Mouse (Mus musculus): ENCODE measurements at regions not wholly inside any gene's neighbourhood (a gene's known extent, or its start where the extent isn't known, plus 50 kb on each side); places are given as distances from the start of the nearest gene placed in this dataset.

GRCm38 (mm10) chr9:31563541-31563940 lies 99.3 kb upstream of the Tmem45b start:
- no peaks in the 10 kb centered on the region for H3K79me2 ChIP-seq (ENCODE audit: control insufficient read depth, insufficient read depth, low read length, poor library complexity)
- peaks cover 0 to 1% of the 10 kb centered on the region in 2 experiments; a peak in 2 of 4 replicates for H3K27me3 ChIP-seq (ENCODE audit: control insufficient read depth in 1 of 2, insufficient read depth in 2 of 2, low read length in 2 of 2)
- no peaks in the 10 kb centered on the region for H3K4me1 ChIP-seq (ENCODE audit: control insufficient read depth in 1 of 2, insufficient read depth in 2 of 2, low read length in 2 of 2)
- H3K27ac ChIP-seq (ENCODE audit: control insufficient read depth, low read depth, low read length): no peak overlapping the region
- no peak for TF ChIP-seq EP300 (IDR thresholded peaks at IDR 0.05; ENCODE audit: low read depth in 1 of 2, low read length in 2 of 2)
- no peak for TF ChIP-seq RCOR1 (IDR thresholded peaks at IDR 0.05; ENCODE audit: low read depth, low read length)
- TF ChIP-seq POLR2AphosphoS5 (IDR thresholded peaks at IDR 0.05; ENCODE audit: borderline replicate concordance, low read depth, low read length): no peak
- no peak for TF ChIP-seq MAFK (IDR thresholded peaks at IDR 0.05; ENCODE audit: borderline replicate concordance, low read depth, low read length)
- no peak for TF ChIP-seq ZC3H11A (IDR thresholded peaks at IDR 0.05; ENCODE audit: low read depth, low read length)
- TF ChIP-seq TBP (IDR thresholded peaks at IDR 0.05; ENCODE audit: low read depth, low read length): no peak
- TF ChIP-seq NELFE (IDR thresholded peaks at IDR 0.05; ENCODE audit: low read depth, low read length): no peak
- TF ChIP-seq ETS1 (IDR thresholded peaks at IDR 0.05; ENCODE audit: low read depth, low read length): no peak
- TF ChIP-seq ZNF384 (IDR thresholded peaks at IDR 0.05; ENCODE audit: low read depth, low read length): no peak
- TF ChIP-seq JUND (IDR thresholded peaks at IDR 0.05; ENCODE audit: low read depth, low read length): no peak
- no peak for TF ChIP-seq TCF12 (IDR thresholded peaks at IDR 0.05; ENCODE audit: low read depth, low read length)
- no peak for TF ChIP-seq RAD21 (IDR thresholded peaks at IDR 0.05; ENCODE audit: low read depth, low read length)
- TF ChIP-seq GABPA (IDR thresholded peaks at IDR 0.05; ENCODE audit: low read depth, low read length): no peak
- TF ChIP-seq BHLHE40 (IDR thresholded peaks at IDR 0.05; ENCODE audit: borderline replicate concordance, low read depth, low read length): no peak
- TF ChIP-seq ZKSCAN1 (IDR thresholded peaks at IDR 0.05; ENCODE audit: low read depth, low read length): no peak
- no peak for TF ChIP-seq POLR2AphosphoS2 (IDR thresholded peaks at IDR 0.05; ENCODE audit: low read length)
- TF ChIP-seq CHD1 (IDR thresholded peaks at IDR 0.05; ENCODE audit: low read depth, low read length): no peak
- TF ChIP-seq CHD2 (IDR thresholded peaks at IDR 0.05; ENCODE audit: low read length): no peak
- no peak for TF ChIP-seq GATA1 (IDR thresholded peaks at IDR 0.05; ENCODE audit: low read depth, low read length)
- DNase-seq (ENCODE audit: low read depth, low spot score): no peak
- H3K36me3 ChIP-seq (ENCODE audit: control insufficient read depth in 1 of 2, insufficient read depth in 2 of 2, low read length in 2 of 2): no peaks in the 10 kb centered on the region
- H3K4me3 ChIP-seq (ENCODE audit: control insufficient read depth in 1 of 2, insufficient read depth in 1 of 2, low read depth in 2 of 2, low read length in 2 of 2): no peak overlapping the region
- no peak overlapping the region for H3K9ac ChIP-seq (ENCODE audit: control insufficient read depth, low read depth, low read length, poor library complexity, severe bottlenecking)
- no peaks in the 10 kb centered on the region for H3K9me3 ChIP-seq (replicated peaks; ENCODE audit: insufficient read depth, low read length)

- Histone ChIP-seq H3K4me3 (ENCODE audit: control insufficient read depth in 1 of 2, insufficient read depth in 1 of 2, low read depth in 2 of 2, low read length in 2 of 2) (no peak overlapping the region), H3K79me2 (ENCODE audit: control insufficient read depth, insufficient read depth, low read length, poor library complexity) (no peaks in the 10 kb centered on the region), H3K9me3 (replicated peaks; ENCODE audit: insufficient read depth, low read length) (no peaks in the 10 kb centered on the region), H3K4me1 (ENCODE audit: control insufficient read depth in 1 of 2, insufficient read depth in 2 of 2, low read length in 2 of 2) (no peaks in the 10 kb centered on the region), H3K27ac (ENCODE audit: control insufficient read depth, low read depth, low read length) (no peak overlapping the region), H3K27me3 (ENCODE audit: control insufficient read depth in 1 of 2, insufficient read depth in 2 of 2, low read length in 2 of 2) (peaks cover 0 to 1% of the 10 kb centered on the region in 2 experiments; a peak in 2 of 4 replicates), H3K9ac (ENCODE audit: control insufficient read depth, low read depth, low read length, poor library complexity, severe bottlenecking) (no peak overlapping the region), H3K36me3 (ENCODE audit: control insufficient read depth in 1 of 2, insufficient read depth in 2 of 2, low read length in 2 of 2) (no peaks in the 10 kb centered on the region)
- TF ChIP-seq TBP (IDR thresholded peaks at IDR 0.05; ENCODE audit: low read depth, low read length) (no peak), USF1 (IDR thresholded peaks at IDR 0.05; ENCODE audit: low read depth, low read length) (no peak), BHLHE40 (IDR thresholded peaks at IDR 0.05; ENCODE audit: borderline replicate concordance, low read depth, low read length) (no peak), USF2 (IDR thresholded peaks at IDR 0.05; ENCODE audit: borderline replicate concordance in 1 of 2, insufficient read depth in 1 of 2, low read depth in 1 of 2, low read length in 2 of 2) (no peak), RAD21 (IDR thresholded peaks at IDR 0.05; ENCODE audit: low read depth, low read length) (no peak), POLR2AphosphoS5 (IDR thresholded peaks at IDR 0.05; ENCODE audit: borderline replicate concordance, low read depth, low read length) (no peak), ELF1 (IDR thresholded peaks at IDR 0.05; ENCODE audit: low read depth, low read length) (no peak), ZC3H11A (IDR thresholded peaks at IDR 0.05; ENCODE audit: low read depth, low read length) (no peak), POLR2AphosphoS2 (IDR thresholded peaks at IDR 0.05; ENCODE audit: low read length) (no peak), RCOR1 (IDR thresholded peaks at IDR 0.05; ENCODE audit: low read depth, low read length) (no peak), SMC3 (IDR thresholded peaks at IDR 0.05; ENCODE audit: low read depth, low read length) (no peak), ZNF384 (IDR thresholded peaks at IDR 0.05; ENCODE audit: low read depth, low read length) (no peak), ETS1 (IDR thresholded peaks at IDR 0.05; ENCODE audit: low read depth, low read length) (no peak), E2F4 (IDR thresholded peaks at IDR 0.05; ENCODE audit: borderline replicate concordance, low read depth, low read length) (no peak), CHD1 (IDR thresholded peaks at IDR 0.05; ENCODE audit: low read depth, low read length) (no peak)
- no peak for DNase-seq (ENCODE audit: low read depth, low spot score)
Measured at GRCm38 (mm10) chr9:31560226-31560556, 95.9 kb upstream of the Tmem45b start.

Measured in MEL (cell line).